Mouse (Mus musculus) brain, adult 2 months (tissue): ENCODE results near the gene Rab3c.

Experiments
- DNase-seq: peaks from one replicate; pipeline ENCODE4 v3.0.0; 2011; ENCODE audit warnings: low read depth, low spot score

The Rab3c gene

GRCm38 (mm10) chr13:110280563-110281144, at the start of gene Rab3c:
TSS of gene Rab3c (minus strand) at chr13:110280996.
- peak; percentile 50 for DNase-seq

- DNase-seq: peak; percentile 75
These were observed 38.0 kb upstream of the Rab3c start for GRCm38 (mm10) chr13:110318746-110319145.

DNA sequence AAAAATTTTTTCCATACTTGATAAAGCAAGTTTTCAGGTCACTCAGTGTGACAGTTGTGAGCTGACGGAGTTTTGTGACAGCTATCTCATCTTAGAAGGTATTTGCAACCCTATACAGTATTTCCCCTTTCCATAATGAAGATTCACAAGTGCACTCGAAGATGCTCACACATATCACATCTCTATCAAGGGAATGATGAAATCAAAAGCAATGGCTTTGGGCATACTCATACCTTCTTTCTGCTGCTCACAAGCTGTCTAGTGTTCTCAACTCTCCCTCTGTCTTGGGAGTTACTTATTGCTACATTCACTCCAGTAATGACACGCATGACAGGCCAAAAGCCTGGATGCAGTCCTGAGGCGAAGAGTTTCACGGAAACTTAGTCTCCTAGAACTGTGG, 26.4 kb upstream of the Rab3c start:
- no peak for DNase-seq

GRCm38 (mm10) chr13:110297112-110297511, 16.3 kb upstream of the Rab3c start:
- DNase-seq: no peak

DNA sequence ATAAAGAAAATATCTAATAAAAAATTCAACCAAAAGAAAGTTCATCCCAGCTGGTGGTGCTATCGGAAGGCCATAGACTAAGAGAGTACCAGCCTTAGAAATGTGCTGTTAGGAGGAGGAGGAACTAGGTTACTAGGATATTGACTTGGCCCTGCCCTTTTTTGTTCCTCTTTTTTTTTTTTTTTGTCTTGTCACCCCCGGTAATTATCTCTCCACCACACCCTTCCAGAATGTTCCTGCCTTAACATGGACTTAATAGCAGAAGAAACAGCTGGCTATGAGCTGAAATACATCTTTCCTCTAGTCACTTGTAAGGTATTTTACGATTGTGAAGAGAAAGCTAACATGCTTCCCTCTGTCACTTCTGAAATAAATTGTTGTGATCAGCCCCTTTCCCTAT, 7.7 kb upstream of the Rab3c start:
- DNase-seq: no peak

- DNase-seq: peak; percentile 42
These were observed 3.0 kb upstream of the Rab3c start for GRCm38 (mm10) chr13:110283781-110284180.

DNA sequence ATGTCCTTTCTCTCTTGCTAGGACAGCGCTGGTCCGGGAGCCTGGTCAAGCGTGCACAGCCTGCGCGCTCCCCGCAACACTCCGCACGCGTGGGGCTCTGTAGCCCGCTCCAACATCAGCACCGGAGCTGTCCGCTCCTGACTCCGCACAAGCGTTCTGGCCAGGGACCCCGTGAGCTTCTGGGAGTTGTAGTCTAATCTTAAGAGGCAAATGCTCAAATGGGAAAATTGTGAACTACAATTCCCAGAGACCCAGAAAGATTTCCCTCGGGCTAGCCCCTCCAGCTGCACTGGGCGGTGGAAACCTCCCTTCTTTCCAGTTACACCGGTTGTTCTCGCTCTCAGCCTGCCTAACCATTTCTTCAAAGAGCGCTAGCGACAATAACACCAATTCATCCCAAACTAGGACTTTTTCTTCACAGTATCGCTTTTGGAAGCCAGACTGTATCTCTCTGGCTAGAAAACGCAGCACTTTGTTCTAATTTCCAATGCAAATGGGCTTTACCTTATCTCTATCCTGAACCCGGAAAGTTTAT, 701 bp downstream of the Rab3c start:
- peak; percentile 98 for DNase-seq

GRCm38 (mm10) chr13:110278976-110279736, 1.6 kb downstream of the Rab3c start:
- peak; percentile 74 for DNase-seq

GRCm38 (mm10) chr13:110277709-110278108, 3.1 kb downstream of the Rab3c start:
- no peak for DNase-seq

- no peak for DNase-seq
These were observed 5.3 kb downstream of the Rab3c start for GRCm38 (mm10) chr13:110275471-110275870.

DNA sequence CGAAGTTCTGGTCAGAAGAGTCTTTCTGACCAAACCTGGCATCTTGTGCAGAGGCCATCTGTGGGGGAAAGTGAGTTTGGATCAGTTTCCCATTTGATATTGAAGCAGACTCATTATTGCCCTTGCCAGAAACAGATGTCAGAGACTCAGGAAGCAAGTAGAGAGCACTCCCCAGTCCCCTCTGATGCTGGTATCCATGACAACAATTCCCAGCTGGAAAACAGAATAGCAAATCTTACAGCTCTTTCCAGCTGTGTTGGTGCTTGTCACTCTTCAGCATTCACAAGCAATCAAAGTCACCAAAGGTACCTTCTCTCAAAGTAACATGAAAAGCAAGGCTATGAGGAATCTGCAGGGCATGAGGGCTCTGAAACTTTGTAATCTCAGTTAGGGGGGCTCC, 20.1 kb downstream of the Rab3c start:
- DNase-seq: peak; percentile 58

GRCm38 (mm10) chr13:110251453-110251852, 29.3 kb downstream of the Rab3c start:
- DNase-seq: no peak

DNA sequence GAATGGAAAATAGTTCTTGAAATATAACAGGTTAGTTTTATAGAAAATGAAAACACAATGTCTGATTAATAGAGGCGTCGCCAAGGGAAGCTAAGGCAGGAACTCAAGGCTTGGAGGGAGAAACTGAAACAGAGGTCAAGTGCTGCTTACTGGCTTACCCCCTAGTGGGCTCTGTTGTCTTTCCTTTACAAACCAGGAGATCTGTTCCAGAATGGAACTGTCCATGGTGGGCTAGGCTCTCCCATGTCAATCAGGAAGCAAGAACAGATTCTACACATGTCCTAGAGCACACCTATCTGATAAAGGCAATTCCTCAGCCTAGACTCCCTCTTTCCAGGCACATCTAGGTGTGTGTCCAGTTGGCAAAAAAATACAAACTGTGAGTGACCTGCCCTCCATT, 32.3 kb downstream of the Rab3c start:
- DNase-seq: no peak

- DNase-seq: no peak
These were observed 41.8 kb downstream of the Rab3c start for GRCm38 (mm10) chr13:110238970-110239369.

- DNase-seq: peak; percentile 67
These were observed 43.4 kb downstream of the Rab3c start for GRCm38 (mm10) chr13:110237209-110237935.

GRCm38 (mm10) chr13:110233364-110233763, 47.4 kb downstream of the Rab3c start:
- no peak for DNase-seq

GRCm38 (mm10) chr13:110231086-110231688, 49.6 kb downstream of the Rab3c start:
- DNase-seq: peak; percentile 38

DNA sequence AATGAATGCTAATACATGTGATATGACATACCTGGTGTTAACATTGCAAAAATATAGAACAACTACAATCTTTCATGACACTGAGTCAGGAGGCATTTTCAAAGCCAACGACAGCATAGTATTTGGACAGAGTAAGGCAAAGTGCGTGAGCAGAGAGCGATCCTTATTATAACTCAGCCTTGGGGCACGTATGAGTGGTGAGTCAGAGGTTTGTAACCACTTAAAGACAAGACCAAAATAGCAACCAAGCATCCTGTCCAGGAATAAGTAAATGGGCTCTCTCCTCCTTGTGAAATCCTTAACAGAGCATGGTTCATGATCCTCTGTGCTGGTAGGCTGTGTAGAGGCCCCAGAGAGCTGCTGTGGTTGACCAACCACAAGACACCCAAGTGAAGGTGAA, 50.8 kb downstream of the Rab3c start:
- DNase-seq: peak; percentile 71

DNA sequence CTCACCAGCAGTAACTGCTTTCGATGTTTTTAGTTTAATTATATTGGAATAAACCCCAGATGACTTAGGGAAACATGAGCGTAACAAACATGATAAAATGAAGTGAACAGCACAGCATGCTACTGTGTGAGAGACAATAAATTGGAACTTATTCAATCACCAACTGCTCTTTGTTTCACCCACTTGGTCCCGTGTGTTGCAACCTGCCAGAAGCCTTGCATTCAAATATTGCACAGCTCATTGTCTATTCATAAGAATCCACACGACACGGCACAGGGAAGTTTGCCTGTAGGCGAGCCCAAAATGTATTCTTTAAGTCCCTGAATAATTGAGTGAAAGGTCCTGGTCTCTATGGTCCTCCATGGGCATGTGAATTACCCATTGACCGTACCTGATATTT, 61.6 kb downstream of the Rab3c start:
- no peak for DNase-seq

GRCm38 (mm10) chr13:110218497-110218896, 62.3 kb downstream of the Rab3c start:
- DNase-seq: peak; percentile 91

DNA sequence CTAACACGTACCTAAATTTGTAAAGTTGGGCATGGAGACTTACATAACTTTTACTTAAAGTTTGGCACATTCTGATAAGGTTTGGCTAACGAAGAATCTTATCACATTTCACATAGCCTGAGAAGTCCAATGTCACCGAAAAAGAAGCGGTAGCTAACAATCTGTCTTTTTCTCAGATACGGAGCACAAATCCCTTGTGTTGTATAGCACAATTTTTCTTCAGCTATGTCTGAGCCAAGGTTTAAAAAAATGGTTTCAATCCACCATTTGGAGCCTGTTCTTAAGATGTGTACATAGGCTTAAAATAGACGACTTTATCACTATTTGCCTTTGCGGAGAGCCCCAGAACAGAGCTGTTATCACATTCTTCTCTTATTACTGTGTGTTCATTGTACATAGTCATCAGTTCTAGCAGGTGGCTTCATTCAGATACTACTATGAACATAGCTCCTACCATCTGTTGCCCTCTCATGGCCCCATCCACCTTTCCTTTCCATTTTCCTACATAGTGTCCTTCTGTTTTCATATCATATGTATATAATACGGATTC, 69.2 kb downstream of the Rab3c start:
- DNase-seq: peak; percentile 69

DNA sequence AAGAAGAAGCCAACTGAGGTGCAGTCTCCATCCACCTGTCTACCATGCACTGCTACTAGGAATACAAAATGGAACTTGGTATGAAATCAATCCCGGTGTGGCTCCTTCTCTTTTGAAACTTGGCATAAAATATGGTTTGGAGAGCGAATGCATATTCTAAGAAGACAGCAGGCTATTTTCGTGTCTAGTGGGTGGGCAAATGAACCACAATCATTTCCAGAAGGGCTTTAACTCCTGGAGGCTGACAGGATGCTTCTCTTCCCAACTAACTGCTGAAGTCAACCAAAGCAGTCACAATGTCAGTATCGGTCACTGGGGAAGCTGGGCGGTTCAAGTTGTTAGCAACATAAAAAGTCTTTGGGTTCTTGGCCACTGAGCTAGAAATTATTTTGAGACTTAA, 81.9 kb downstream of the Rab3c start:
- peak; percentile 77 for DNase-seq
